Mouse (Mus musculus): Measurements from ENCODE around the gene Cxcl9. TPM values are rescaled to one million over a fixed set of nuclear protein-coding genes. Genes with fewer than 3 reads are reported as not detected.

Gene Cxcl9
- polyA plus RNA-seq, 1 experiment from 2014 or later = not detected

DNA sequence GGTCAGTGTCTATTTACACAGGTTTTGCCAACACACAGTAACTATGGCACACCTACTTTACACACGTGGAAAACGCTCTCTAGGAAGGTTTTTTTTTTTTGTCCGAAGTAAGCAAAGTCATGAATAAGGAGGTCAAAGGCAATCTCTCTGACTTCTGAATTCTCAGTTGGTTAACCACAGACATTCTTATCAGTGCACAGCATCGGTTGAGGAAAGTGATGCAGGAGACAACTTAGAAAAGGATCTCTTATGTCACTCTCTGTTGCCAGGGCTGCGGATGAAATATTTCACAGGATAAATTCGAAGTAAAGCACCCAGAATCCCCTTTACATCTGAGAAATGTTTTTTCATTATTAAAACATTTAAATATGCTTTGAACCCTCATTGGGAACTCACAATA is 512 bp downstream of the Cxcl9 start:
- no peak overlapping the region for H3K9ac ChIP-seq (ENCODE audit: low read length)
- WGBS = 87% methylated on average over 6 of the region's 6 CpGs
- H3K4me1 ChIP-seq (ENCODE audit: control insufficient read depth, insufficient read depth, low read length) = no peaks in the 10 kb centered on the region
- H3K36me3 ChIP-seq (ENCODE audit: control insufficient read depth, insufficient read depth, low read length) = no peaks in the 10 kb centered on the region
- no peak overlapping the region for H3K27ac ChIP-seq (ENCODE audit: low read depth, low read length)
- H3K4me2 ChIP-seq (ENCODE audit: low read length) = no peak overlapping the region
- H3K9me3 ChIP-seq (replicated peaks; ENCODE audit: control insufficient read depth, low read length) = no peaks in the 10 kb centered on the region
- H3K4me3 ChIP-seq (ENCODE audit: low read depth, low read length) = no peak overlapping the region
- DNase-seq (ENCODE audit: low spot score) (no peak), ATAC-seq (no peak)
- no peaks in the 10 kb centered on the region for H3K27me3 ChIP-seq (replicated peaks; ENCODE audit: control insufficient read depth, insufficient read depth, low read length)

DNA sequence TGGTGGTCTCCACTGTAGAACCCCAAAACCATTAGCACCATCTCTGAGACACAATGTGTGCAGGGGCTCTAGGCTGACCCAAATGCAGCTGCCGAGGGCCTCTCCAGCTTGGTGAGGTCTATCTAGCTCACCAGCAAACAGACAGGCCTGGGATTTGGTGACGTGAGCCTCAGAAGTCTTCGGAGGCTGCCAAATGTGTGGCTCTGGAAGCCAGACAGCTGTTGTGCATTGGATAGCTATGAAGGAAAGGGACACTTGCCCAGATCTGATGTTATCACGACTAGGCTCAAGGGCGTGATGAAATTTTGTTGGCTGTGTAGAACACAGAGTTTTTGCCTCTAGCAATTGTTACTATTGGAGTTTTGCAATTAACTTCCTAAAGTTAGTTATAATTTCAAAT is 4.6 kb downstream of the Cxcl9 start:
- Histone ChIP-seq H3K4me2 (ENCODE audit: low read length) (no peak overlapping the region), H3K4me1 (ENCODE audit: control insufficient read depth, insufficient read depth, low read length) (no peaks in the 10 kb centered on the region), H3K9ac (ENCODE audit: low read length) (no peak overlapping the region), H3K9me3 (replicated peaks; ENCODE audit: control insufficient read depth, low read length) (no peaks in the 10 kb centered on the region), H3K27ac (ENCODE audit: low read depth, low read length) (no peak overlapping the region), H3K4me3 (ENCODE audit: low read depth, low read length) (no peak overlapping the region), H3K36me3 (ENCODE audit: control insufficient read depth, insufficient read depth, low read length) (no peaks in the 10 kb centered on the region), H3K27me3 (replicated peaks; ENCODE audit: control insufficient read depth, insufficient read depth, low read length) (no peaks in the 10 kb centered on the region)
- ATAC-seq (no peak), DNase-seq (ENCODE audit: low spot score) (no peak)
- 90% methylated on average over 5 of the region's 5 CpGs for WGBS

DNA sequence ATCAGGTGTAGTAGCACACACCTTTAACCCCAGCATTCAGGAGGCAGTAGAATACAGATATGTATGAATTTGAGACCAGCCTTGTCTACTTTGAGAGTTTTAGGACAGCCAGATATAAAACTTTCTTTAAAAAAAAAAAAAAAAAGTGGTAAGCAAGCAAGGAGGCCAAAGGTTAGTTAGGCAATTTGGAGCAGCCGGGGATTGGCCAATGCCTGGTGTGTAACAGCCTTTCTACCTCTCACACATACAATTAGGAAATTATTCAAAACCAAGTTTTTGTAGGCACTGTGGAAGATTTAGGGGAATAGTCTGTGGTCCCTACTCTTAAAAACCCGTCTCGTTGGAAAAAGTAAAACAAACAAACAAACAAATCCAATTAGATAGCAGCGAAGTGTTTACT is 5.3 kb downstream of the Cxcl9 start:
- no peaks in the 10 kb centered on the region for H3K4me1 ChIP-seq (ENCODE audit: control insufficient read depth, insufficient read depth, low read length)
- H3K27ac ChIP-seq (ENCODE audit: low read depth, low read length) = no peak overlapping the region
- no peak overlapping the region for H3K4me2 ChIP-seq (ENCODE audit: low read length)
- DNase-seq (ENCODE audit: low spot score) (no peak), ATAC-seq (no peak)
- 97% methylated on average over 4 of the region's 4 CpGs for WGBS
- no peaks in the 10 kb centered on the region for H3K9me3 ChIP-seq (replicated peaks; ENCODE audit: control insufficient read depth, low read length)
- H3K36me3 ChIP-seq (ENCODE audit: control insufficient read depth, insufficient read depth, low read length) = no peaks in the 10 kb centered on the region
- no peak overlapping the region for H3K9ac ChIP-seq (ENCODE audit: low read length)
- no peaks in the 10 kb centered on the region for H3K27me3 ChIP-seq (replicated peaks; ENCODE audit: control insufficient read depth, insufficient read depth, low read length)
- H3K4me3 ChIP-seq (ENCODE audit: low read depth, low read length) = no peak overlapping the region

DNA sequence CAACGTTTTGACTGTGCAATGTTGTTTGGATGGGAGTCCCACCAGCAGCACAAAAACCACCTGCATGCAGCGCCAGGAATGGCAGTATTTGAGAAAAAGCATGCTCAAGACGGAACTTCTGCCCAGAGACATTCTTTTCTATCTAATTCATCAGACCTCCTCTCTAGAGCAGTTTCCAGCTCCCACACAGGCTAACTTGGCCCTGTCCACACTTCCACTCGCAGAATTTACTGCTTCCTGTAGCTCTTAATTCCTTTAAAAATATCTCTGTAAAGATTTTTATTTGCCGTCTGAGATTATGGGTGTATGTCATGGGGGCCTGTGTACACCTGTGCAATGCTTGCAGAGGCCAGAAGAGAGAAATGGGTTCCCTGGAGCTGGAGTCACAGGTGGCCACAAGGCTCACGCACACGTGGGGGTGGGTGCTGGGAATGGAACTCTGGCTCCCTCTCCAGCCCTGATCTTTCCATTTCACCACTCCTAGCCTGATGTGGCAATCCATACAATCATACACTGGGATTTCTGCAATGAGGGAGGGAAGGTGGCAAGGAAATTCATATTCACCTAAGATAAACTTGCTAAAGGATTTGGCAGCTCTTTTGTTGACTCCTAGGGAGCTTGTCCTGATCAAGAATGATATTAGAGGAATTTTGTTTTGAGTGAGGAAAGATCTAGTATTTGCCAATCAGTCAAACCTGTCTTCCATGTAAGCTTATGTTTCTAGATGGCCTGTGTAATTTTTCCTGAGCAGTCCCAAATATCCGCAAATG is 6.1 kb downstream of the Cxcl9 start:
- no peaks in the 10 kb centered on the region for H3K36me3 ChIP-seq (ENCODE audit: control insufficient read depth, insufficient read depth, low read length)
- no peak overlapping the region for H3K4me2 ChIP-seq (ENCODE audit: low read length)
- no peaks in the 10 kb centered on the region for H3K4me1 ChIP-seq (ENCODE audit: control insufficient read depth, insufficient read depth, low read length)
- no peak overlapping the region for H3K4me3 ChIP-seq (ENCODE audit: low read depth, low read length)
- WGBS = 75% methylated on average over 8 of the region's 8 CpGs
- no peak overlapping the region for H3K27ac ChIP-seq (ENCODE audit: low read depth, low read length)
- H3K27me3 ChIP-seq (replicated peaks; ENCODE audit: control insufficient read depth, insufficient read depth, low read length) = no peaks in the 10 kb centered on the region
- no peak for ATAC-seq
- no peak overlapping the region for H3K9ac ChIP-seq (ENCODE audit: low read length)
- no peak for DNase-seq (ENCODE audit: low spot score)
- no peaks in the 10 kb centered on the region for H3K9me3 ChIP-seq (replicated peaks; ENCODE audit: control insufficient read depth, low read length)

- ATAC-seq = no peak
- Histone ChIP-seq H3K4me1 (ENCODE audit: control insufficient read depth, insufficient read depth, low read length) (no peaks in the 10 kb centered on the region), H3K27ac (ENCODE audit: low read depth, low read length) (no peak overlapping the region), H3K9ac (ENCODE audit: low read length) (no peak overlapping the region), H3K36me3 (ENCODE audit: control insufficient read depth, insufficient read depth, low read length) (no peaks in the 10 kb centered on the region), H3K4me2 (ENCODE audit: low read length) (no peak overlapping the region), H3K9me3 (replicated peaks; ENCODE audit: control insufficient read depth, low read length) (no peaks in the 10 kb centered on the region), H3K27me3 (replicated peaks; ENCODE audit: control insufficient read depth, insufficient read depth, low read length) (no peaks in the 10 kb centered on the region; the same call in 1 of the 2 replicates), H3K4me3 (ENCODE audit: low read depth, low read length) (no peak overlapping the region)
- WGBS = 94% methylated on average over 14 of the region's 14 CpGs
- DNase-seq (ENCODE audit: low spot score) = no peak
These were observed 9.3 kb downstream of the Cxcl9 start for GRCm38 (mm10) chr5:92318596-92318995.

- no peak for DNase-seq (ENCODE audit: low spot score)
- H3K9ac ChIP-seq (ENCODE audit: low read length) = no peak overlapping the region
- no peaks in the 10 kb centered on the region; the same call in 1 of the 2 replicates for H3K27me3 ChIP-seq (replicated peaks; ENCODE audit: control insufficient read depth, insufficient read depth, low read length)
- H3K4me3 ChIP-seq (ENCODE audit: low read depth, low read length) = no peak overlapping the region
- no peaks in the 10 kb centered on the region for H3K36me3 ChIP-seq (ENCODE audit: control insufficient read depth, insufficient read depth, low read length)
- no peak overlapping the region for H3K4me2 ChIP-seq (ENCODE audit: low read length)
- H3K9me3 ChIP-seq (replicated peaks; ENCODE audit: control insufficient read depth, low read length) = no peaks in the 10 kb centered on the region
- H3K27ac ChIP-seq (ENCODE audit: low read depth, low read length) = no peak overlapping the region
- no peaks in the 10 kb centered on the region for H3K4me1 ChIP-seq (ENCODE audit: control insufficient read depth, insufficient read depth, low read length)
- 86% methylated on average over 7 of the region's 7 CpGs for WGBS
- no peak for ATAC-seq
These were observed 9.8 kb downstream of the Cxcl9 start for GRCm38 (mm10) chr5:92318119-92318518.

GRCm38 (mm10) chr5:92313776-92314175 is 14.1 kb downstream of the Cxcl9 start:
- H3K27me3 ChIP-seq (replicated peaks; ENCODE audit: control insufficient read depth, insufficient read depth, low read length) = no peaks in the 10 kb centered on the region; the same call in 1 of the 2 replicates
- no peaks in the 10 kb centered on the region for H3K9me3 ChIP-seq (replicated peaks; ENCODE audit: control insufficient read depth, low read length)
- no peak overlapping the region for H3K4me2 ChIP-seq (ENCODE audit: low read length)
- H3K4me3 ChIP-seq (ENCODE audit: low read depth, low read length) = no peak overlapping the region
- no peak overlapping the region for H3K27ac ChIP-seq (ENCODE audit: low read depth, low read length)
- no peak for DNase-seq (ENCODE audit: low spot score)
- no peak for ATAC-seq
- H3K4me1 ChIP-seq (ENCODE audit: control insufficient read depth, insufficient read depth, low read length) = peaks cover 5% of the 10 kb centered on the region
- no peak overlapping the region for H3K9ac ChIP-seq (ENCODE audit: low read length)
- no peaks in the 10 kb centered on the region for H3K36me3 ChIP-seq (ENCODE audit: control insufficient read depth, insufficient read depth, low read length)
- 82% methylated on average over 7 of the region's 7 CpGs for WGBS

- Histone ChIP-seq H3K36me3 (ENCODE audit: control insufficient read depth, insufficient read depth, low read length) (no peaks in the 10 kb centered on the region), H3K4me3 (ENCODE audit: low read depth, low read length) (no peak overlapping the region), H3K9me3 (replicated peaks; ENCODE audit: control insufficient read depth, low read length) (no peaks in the 10 kb centered on the region), H3K27ac (ENCODE audit: low read depth, low read length) (no peak overlapping the region), H3K4me2 (ENCODE audit: low read length) (no peak overlapping the region), H3K27me3 (replicated peaks; ENCODE audit: control insufficient read depth, insufficient read depth, low read length) (no peaks in the 10 kb centered on the region; the same call in 1 of the 2 replicates), H3K9ac (ENCODE audit: low read length) (no peak overlapping the region), H3K4me1 (ENCODE audit: control insufficient read depth, insufficient read depth, low read length) (peaks cover 7% of the 10 kb centered on the region)
- WGBS = 15% methylated on average over 13 of the region's 13 CpGs
- DNase-seq (ENCODE audit: low spot score) = peak; percentile 95
- ATAC-seq = no peak
These were observed 15.7 kb downstream of the Cxcl9 start for GRCm38 (mm10) chr5:92312046-92312715.
